Mouse (Mus musculus) C2C12 (cell line): ENCODE measurements around the gene Slc39a7. TPM values are rescaled to one million over a fixed set of nuclear protein-coding genes. Genes with fewer than 3 reads are reported as not detected.
"Not testable (repeated sequence)": the region's sequence is repeated elsewhere in the genome, so short reads cannot be mapped to it uniquely, and the experiment has no call there.

Experiments
- H3K27me3 ChIP-seq: one replicate; pipeline ENCODE4 v1.6.1; 2011; ENCODE audit not compliant: control insufficient read depth, insufficient read depth, insufficient read length
- H3K36me3 ChIP-seq: one replicate; pipeline ENCODE4 v1.6.1; 2011; ENCODE audit not compliant: control insufficient read depth, insufficient read depth
- H3K4me3 ChIP-seq: one replicate; pipeline ENCODE4 v1.5.1; 2011; ENCODE audit warnings: mild to moderate bottlenecking, control low read depth; ENCODE audit not compliant: poor library complexity, insufficient read depth, severe bottlenecking
- H3K79me2 ChIP-seq: one replicate; pipeline ENCODE4 v1.6.1; 2011; ENCODE audit not compliant: control insufficient read depth, insufficient read depth
- H3K79me3 ChIP-seq: one replicate; pipeline ENCODE4 v1.6.1; 2011; ENCODE audit warnings: low read depth, control low read depth
- H3ac ChIP-seq: one replicate; pipeline ENCODE3; 2011; ENCODE audit warnings: low read depth; ENCODE audit not compliant: control insufficient read depth, insufficient read length
- CEBPB ChIP-seq: IDR thresholded peaks from one replicate; pipeline ENCODE4 v1.6.1; 2011; ENCODE audit warnings: low read depth, mild to moderate bottlenecking, control low read depth, moderate library complexity
- CTCF ChIP-seq: IDR thresholded peaks from one replicate; pipeline ENCODE4 v1.5.1; 2011; ENCODE audit not compliant: control insufficient read depth, insufficient read depth, insufficient read length
- FOSL1 ChIP-seq: IDR thresholded peaks from one replicate; pipeline ENCODE4 v1.8.0; 2011; ENCODE audit warnings: mild to moderate bottlenecking, low read length; ENCODE audit not compliant: poor library complexity, insufficient read depth, severe bottlenecking
- MAX ChIP-seq: IDR thresholded peaks from one replicate; pipeline ENCODE4 v1.6.1; 2011; ENCODE audit warnings: mild to moderate bottlenecking, control low read depth
- MYOD1 ChIP-seq: IDR thresholded peaks from one replicate; pipeline ENCODE4 v1.6.1; 2011; ENCODE audit warnings: low read depth; ENCODE audit not compliant: control insufficient read depth, insufficient read length
- MYOG ChIP-seq: IDR thresholded peaks from one replicate; pipeline ENCODE4 v1.6.1; 2011; ENCODE audit not compliant: control insufficient read depth, insufficient read length; ENCODE audit errors: extremely low read depth
- USF1 ChIP-seq: IDR thresholded peaks from one replicate; pipeline ENCODE4 v1.6.1; 2011; ENCODE audit warnings: low read depth, mild to moderate bottlenecking, control low read depth, moderate library complexity
- polyA plus RNA-seq: library from polyadenylated mRNA; unstranded; fragments of >200 nt; fragmentation: generic; extraction: Trizol; gene quantifications from one replicate; pipeline ENCODE4 v1.2.1, GENCODE M21; 2012; ENCODE audit warnings: missing spikeins

Gene Slc39a7
- polyA plus RNA-seq, 1 experiment: 175 TPM

DNA sequence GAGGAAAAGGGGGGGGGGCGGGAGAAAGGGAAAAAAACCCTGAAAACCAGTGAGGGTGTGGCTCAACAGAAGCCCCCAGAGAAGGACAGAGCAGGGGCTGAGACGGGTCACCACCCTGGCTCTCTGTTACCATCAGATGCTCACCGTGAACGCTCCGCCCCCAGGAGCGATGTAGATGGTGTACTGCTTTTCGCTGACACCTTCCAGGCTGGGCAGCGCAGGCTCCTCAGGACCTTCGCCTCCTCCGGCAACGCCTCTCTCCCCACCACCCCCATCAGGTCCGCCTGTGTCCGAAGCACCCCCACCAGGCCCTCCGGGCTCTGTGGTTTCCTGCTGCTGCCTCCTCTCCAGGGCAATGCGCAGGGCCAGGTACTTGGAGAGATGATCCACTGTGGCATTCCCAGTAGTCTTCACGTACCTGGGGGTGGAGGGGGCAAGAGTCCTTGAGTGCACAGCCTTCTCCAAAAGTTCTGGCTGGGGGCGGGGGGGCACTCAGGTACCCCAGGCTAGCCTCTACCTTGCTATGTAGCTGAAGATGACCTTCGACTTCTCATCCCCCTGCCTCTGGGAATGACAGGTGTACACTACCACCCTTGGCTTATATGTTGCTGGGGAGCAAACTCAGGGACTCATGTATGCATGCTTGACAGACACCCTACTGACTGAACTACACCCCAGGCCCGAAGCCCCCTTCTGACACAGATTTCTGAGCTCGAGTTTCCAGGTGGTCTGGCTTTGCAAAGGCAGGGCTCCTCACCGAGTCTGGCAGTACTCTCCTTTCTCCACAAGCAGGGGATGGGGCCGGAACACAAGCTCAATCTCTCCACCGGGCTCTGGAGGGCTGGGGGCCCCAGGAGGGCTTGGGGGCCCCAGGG lies 9.7 kb downstream of the Slc39a7 start:
- Histone ChIP-seq H3K4me3 (no peak overlapping the region), H3K36me3 (no peaks in the 10 kb centered on the region), H3ac (no peak overlapping the region), H3K27me3 (no peaks in the 10 kb centered on the region), H3K79me3 (no peaks in the 10 kb centered on the region), H3K79me2 (no peaks in the 10 kb centered on the region)
- no peak for TF ChIP-seq FOSL1

DNA sequence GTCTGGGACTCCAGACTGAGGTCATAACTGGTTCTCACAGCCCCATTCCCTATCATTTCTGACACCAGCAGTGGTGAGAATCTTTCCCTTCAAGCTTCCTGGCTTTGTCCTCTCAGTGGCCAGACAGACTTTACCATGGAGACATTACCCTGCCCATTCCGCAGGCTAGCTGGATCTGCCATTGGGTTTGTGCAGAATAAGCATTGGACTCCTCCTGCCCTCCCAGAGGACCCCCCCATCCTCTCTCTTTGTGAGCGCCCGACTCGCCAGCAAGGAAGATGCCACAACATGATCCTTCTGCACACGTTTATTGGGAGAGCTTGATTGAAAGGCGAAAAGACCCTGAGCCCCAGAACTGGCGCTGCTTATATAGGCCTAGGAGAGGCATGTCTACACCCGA lies 18.0 kb downstream of the Slc39a7 start:
- no peak overlapping the region for H3ac ChIP-seq
- no peaks in the 10 kb centered on the region for H3K36me3 ChIP-seq
- no peak for TF ChIP-seq FOSL1
- TF ChIP-seq MAX: no peak
- TF ChIP-seq MYOG: no peak
- no peak overlapping the region for H3K4me3 ChIP-seq
- no peaks in the 10 kb centered on the region for H3K79me2 ChIP-seq
- no peaks in the 10 kb centered on the region for H3K79me3 ChIP-seq
- H3K27me3 ChIP-seq: peaks cover 5% of the 10 kb centered on the region

DNA sequence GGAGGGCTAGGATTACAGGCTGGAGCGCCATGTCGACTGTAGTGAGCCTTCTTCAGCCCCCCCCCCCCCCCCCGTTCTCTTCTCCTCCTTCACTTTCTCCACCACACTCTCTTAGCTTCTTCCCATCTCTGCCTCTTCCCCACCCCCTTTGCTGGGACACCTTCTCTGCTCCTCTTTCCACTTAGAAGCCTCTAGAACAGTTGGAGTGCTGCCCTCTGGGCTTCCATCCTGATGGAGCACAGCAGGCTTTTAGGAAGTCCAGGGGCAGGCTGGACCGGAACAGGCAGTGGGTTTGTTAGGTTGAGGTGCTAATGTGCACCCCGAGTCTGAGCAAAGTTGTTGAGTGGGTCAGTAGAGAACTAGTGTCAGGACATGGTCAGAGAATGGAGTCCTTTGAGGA lies 21.3 kb downstream of the Slc39a7 start:
- no peaks in the 10 kb centered on the region for H3K79me3 ChIP-seq
- no peak overlapping the region for H3ac ChIP-seq
- H3K79me2 ChIP-seq: no peaks in the 10 kb centered on the region
- peaks cover 5% of the 10 kb centered on the region for H3K27me3 ChIP-seq
- no peaks in the 10 kb centered on the region for H3K36me3 ChIP-seq
- no peak overlapping the region for H3K4me3 ChIP-seq
- TF ChIP-seq CTCF (no peak), FOSL1 (no peak), MYOG (no peak), MAX (no peak), CEBPB (no peak), MYOD1 (no peak), USF1 (no peak)

DNA sequence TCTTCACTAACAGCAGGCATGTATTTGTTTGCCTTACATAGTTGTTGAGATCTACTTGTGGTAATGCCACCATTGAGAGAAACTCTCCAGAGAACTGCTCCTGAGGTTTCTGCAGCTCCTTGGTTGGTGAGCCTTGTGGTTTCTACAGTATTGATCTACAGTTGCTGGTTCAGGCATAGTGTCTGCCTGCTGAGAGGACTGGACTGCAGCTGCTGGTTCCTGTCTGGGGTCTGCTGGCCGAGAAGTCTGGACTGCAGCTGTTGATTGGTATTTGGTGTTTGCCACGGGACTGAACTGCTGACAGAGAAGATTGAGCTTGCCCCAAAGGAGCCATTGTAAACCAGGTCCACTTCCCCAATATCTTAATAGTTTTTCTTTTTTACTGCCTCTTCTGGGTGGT lies 24.9 kb downstream of the Slc39a7 start:
- Histone ChIP-seq H3K27me3 (peaks cover 5% of the 10 kb centered on the region), H3K4me3 (no peak overlapping the region), H3K79me2 (no peaks in the 10 kb centered on the region), H3K79me3 (no peaks in the 10 kb centered on the region), H3K36me3 (no peaks in the 10 kb centered on the region), H3ac (no peak overlapping the region)
- TF ChIP-seq MYOG (no peak), FOSL1 (no peak), MAX (no peak), CTCF (no peak), MYOD1 (no peak), USF1 (no peak), CEBPB (no peak)

DNA sequence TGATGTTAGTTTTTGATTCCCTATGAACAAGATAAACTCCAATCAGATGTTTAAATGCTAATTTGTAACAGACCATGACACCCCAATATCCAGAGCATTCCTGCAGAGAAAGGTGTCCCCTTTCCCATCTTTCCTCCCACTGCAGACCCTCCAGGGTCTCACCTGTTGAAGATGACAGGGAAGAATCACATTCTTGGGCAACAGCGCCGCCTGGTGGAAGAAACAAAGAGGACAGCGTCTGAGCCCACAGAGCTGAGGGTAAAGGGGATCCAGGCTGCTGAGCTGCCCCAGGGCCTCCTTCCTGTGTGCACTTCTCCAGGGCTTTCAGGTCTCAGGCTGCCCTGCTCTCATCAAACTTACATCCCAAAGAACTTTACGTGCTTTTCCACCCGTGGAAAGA lies 28.1 kb downstream of the Slc39a7 start:
- Histone ChIP-seq H3K79me2 (no peaks in the 10 kb centered on the region), H3ac (no peak overlapping the region), H3K79me3 (no peaks in the 10 kb centered on the region), H3K4me3 (no peak overlapping the region), H3K27me3 (no peaks in the 10 kb centered on the region), H3K36me3 (no peaks in the 10 kb centered on the region)
- TF ChIP-seq CEBPB: no peak
- no peak for TF ChIP-seq USF1
- TF ChIP-seq MAX: no peak
- TF ChIP-seq MYOG: no peak
- TF ChIP-seq CTCF: no peak

DNA sequence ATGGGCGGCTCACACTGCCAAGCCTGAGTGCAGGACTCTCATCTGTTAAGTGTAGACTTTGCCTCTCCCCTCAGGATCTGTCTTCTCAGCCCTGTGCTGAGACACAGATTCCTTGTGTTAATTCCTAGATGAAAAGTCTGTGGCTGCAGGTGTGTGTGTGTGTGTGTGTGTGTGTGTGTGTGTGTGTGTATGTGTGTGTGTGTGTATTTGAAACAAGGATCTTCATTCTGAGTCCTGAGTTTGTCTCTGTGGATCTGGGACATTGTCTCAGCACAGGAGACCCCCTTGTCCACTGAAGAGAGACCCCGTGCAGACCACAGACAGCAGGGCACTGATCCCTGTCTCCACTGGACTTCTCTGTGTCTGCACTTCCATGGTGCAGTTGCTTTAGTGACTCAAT lies 30.7 kb downstream of the Slc39a7 start:
- not testable (repeated sequence) for H3K27me3 ChIP-seq, H3K79me3 ChIP-seq, H3ac ChIP-seq, H3K79me2 ChIP-seq, H3K4me3 ChIP-seq, H3K36me3 ChIP-seq
